Mouse (Mus musculus) myocyte (in vitro differentiated cells): Measurements from ENCODE around the gene Aurka. TPM values are rescaled to one million over a fixed set of nuclear protein-coding genes. Genes with fewer than 3 reads are reported as not detected.

Experiments used
- H3K27me3 ChIP-seq: one replicate; pipeline ENCODE4 v1.6.1; 2011; ENCODE audit not compliant: control insufficient read depth, insufficient read depth, insufficient read length
- H3K36me3 ChIP-seq: one replicate; pipeline ENCODE4 v1.6.1; 2011; ENCODE audit not compliant: control insufficient read depth, insufficient read depth
- H3K4me2 ChIP-seq: one replicate; pipeline ENCODE4 v1.6.1; 2011; ENCODE audit warnings: low read depth, control low read depth
- H3K4me3 ChIP-seq: one replicate; pipeline ENCODE4 v1.5.1; 2011; ENCODE audit warnings: mild to moderate bottlenecking, control low read depth, moderate library complexity
- H3K79me2 ChIP-seq: one replicate; pipeline ENCODE4 v1.6.1; 2011; ENCODE audit not compliant: control insufficient read depth, insufficient read depth
- H3ac ChIP-seq: one replicate; pipeline ENCODE4 v1.6.1; 2011; ENCODE audit not compliant: control insufficient read depth, insufficient read length
- CEBPB ChIP-seq: IDR thresholded peaks from 2 replicates; pipeline ENCODE4 v1.6.1; 2011; ENCODE audit warnings: mild to moderate bottlenecking, moderate library complexity; ENCODE audit not compliant: poor library complexity, insufficient read depth, severe bottlenecking
- E2F4 ChIP-seq: IDR thresholded peaks from one replicate; pipeline ENCODE4 v1.6.1; 2011; ENCODE audit warnings: mild to moderate bottlenecking, control low read depth, moderate library complexity; ENCODE audit not compliant: insufficient read depth
- MAX ChIP-seq: IDR thresholded peaks from one replicate; pipeline ENCODE4 v1.6.1; 2011; ENCODE audit warnings: low read depth, mild to moderate bottlenecking, control low read depth
- MYOD1 ChIP-seq, 3 experiments: IDR thresholded peaks; one replicate each; pipeline ENCODE4 v1.6.1; 2011; ENCODE audit warnings: control low read depth in 2 of 3, low read depth in 2 of 3, mild to moderate bottlenecking in 2 of 3, moderate library complexity in 1 of 3; ENCODE audit not compliant: insufficient read length in 2 of 3, control insufficient read depth in 1 of 3
- MYOG ChIP-seq, 3 experiments: IDR thresholded peaks; one replicate each; pipeline ENCODE4 v1.6.1; 2011; ENCODE audit warnings: control low read depth in 2 of 3, low read depth in 2 of 3, mild to moderate bottlenecking in 2 of 3; ENCODE audit not compliant: insufficient read length in 2 of 3, control insufficient read depth in 1 of 3, insufficient read depth in 1 of 3
- POLR2A ChIP-seq: IDR thresholded peaks from one replicate; pipeline ENCODE4 v1.6.1; 2011; ENCODE audit warnings: low read depth, mild to moderate bottlenecking, control low read depth, moderate library complexity; ENCODE audit not compliant: insufficient read length
- POLR2AphosphoS2 ChIP-seq: IDR thresholded peaks from one replicate; pipeline ENCODE4 v1.6.1; 2011; ENCODE audit warnings: low read depth, control low read depth; ENCODE audit not compliant: insufficient read length
- REST ChIP-seq: IDR thresholded peaks from one replicate; pipeline ENCODE4 v1.6.1; 2011; ENCODE audit warnings: mild to moderate bottlenecking, control low read depth, moderate library complexity; ENCODE audit not compliant: insufficient read depth, insufficient read length
- SRF ChIP-seq: IDR thresholded peaks from one replicate; pipeline ENCODE4 v1.6.1; 2011; ENCODE audit warnings: low read depth; ENCODE audit not compliant: control insufficient read depth, insufficient read length
- TCF12 ChIP-seq: IDR thresholded peaks from one replicate; pipeline ENCODE4 v1.6.1; 2011; ENCODE audit warnings: mild to moderate bottlenecking, control low read depth; ENCODE audit not compliant: poor library complexity, insufficient read depth, severe bottlenecking
- TCF3 ChIP-seq: IDR thresholded peaks from one replicate; pipeline ENCODE4 v1.6.1; 2011; ENCODE audit warnings: low read depth, control low read depth; ENCODE audit not compliant: insufficient read length
- USF1 ChIP-seq: IDR thresholded peaks from one replicate; pipeline ENCODE4 v1.6.1; 2011; ENCODE audit warnings: low read depth, mild to moderate bottlenecking, control low read depth, moderate library complexity
- polyA plus RNA-seq: library from polyadenylated mRNA; unstranded; fragments of >200 nt; fragmentation: generic; extraction: Trizol; gene quantifications from one replicate; pipeline ENCODE4 v1.2.1, GENCODE M21; 2012; ENCODE audit warnings: missing spikeins

Aurka gene
- polyA plus RNA-seq, 1 experiment, result 46.9 TPM

GRCm38 (mm10) chr2:172394671-172395070 lies 24.3 kb upstream of the Aurka start:
- H3K27me3 ChIP-seq, result peaks cover 24% of the 10 kb centered on the region
- no peak overlapping the region for H3K4me3 ChIP-seq
- H3K79me2 ChIP-seq, result no peaks in the 10 kb centered on the region
- no peak overlapping the region for H3ac ChIP-seq
- no peak overlapping the region for H3K4me2 ChIP-seq
- no peaks in the 10 kb centered on the region for H3K36me3 ChIP-seq
- TF ChIP-seq MYOG (IDR thresholded peaks at IDR 0.05; ENCODE audit: control insufficient read depth in 1 of 3, insufficient read depth in 1 of 3, insufficient read length in 2 of 3, low read depth in 2 of 3), result no peak
- no peak for TF ChIP-seq USF1
- TF ChIP-seq MAX, result no peak
- no peak for TF ChIP-seq MYOD1 (IDR thresholded peaks at IDR 0.05; ENCODE audit: control insufficient read depth in 1 of 3, insufficient read length in 2 of 3, low read depth in 2 of 3)
- no peak for TF ChIP-seq CEBPB
- no peak for TF ChIP-seq TCF12
- TF ChIP-seq TCF3, result no peak
- TF ChIP-seq E2F4, result no peak
- no peak for TF ChIP-seq POLR2AphosphoS2
- no peak for TF ChIP-seq POLR2A
- TF ChIP-seq REST, result no peak
- TF ChIP-seq SRF, result no peak

DNA sequence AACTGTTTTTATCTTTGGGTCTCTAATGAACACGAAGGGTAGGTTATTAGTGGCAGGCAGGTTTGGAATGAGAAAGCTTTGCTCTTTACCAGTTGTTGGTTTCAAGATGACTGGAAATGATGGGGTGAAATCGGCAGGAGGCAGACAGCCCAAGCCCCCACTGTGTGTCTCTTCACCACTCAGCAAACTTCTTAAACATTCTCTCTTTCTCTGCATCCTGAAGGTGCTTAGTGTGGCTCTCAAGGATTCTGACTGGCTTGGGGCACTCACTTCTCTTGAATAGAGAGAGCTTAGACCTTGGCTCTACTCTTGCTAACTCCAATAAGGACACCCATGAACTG lies 23.7 kb upstream of the Aurka start:
- Histone ChIP-seq H3K4me2 (no peak overlapping the region), H3ac (no peak overlapping the region), H3K79me2 (no peaks in the 10 kb centered on the region), H3K27me3 (peaks cover 19% of the 10 kb centered on the region), H3K36me3 (no peaks in the 10 kb centered on the region), H3K4me3 (no peak overlapping the region)
- TF ChIP-seq SRF (no peak), MYOD1 (IDR thresholded peaks at IDR 0.05; ENCODE audit: control insufficient read depth in 1 of 3, insufficient read length in 2 of 3, low read depth in 2 of 3) (no peak), USF1 (no peak), POLR2A (no peak), TCF12 (no peak), CEBPB (no peak), MAX (no peak), REST (no peak), MYOG (IDR thresholded peaks at IDR 0.05; ENCODE audit: control insufficient read depth in 1 of 3, insufficient read depth in 1 of 3, insufficient read length in 2 of 3, low read depth in 2 of 3) (no peak), TCF3 (no peak)

GRCm38 (mm10) chr2:172393391-172394051 lies 23.2 kb upstream of the Aurka start, which contains the start of gene Cass4:
Gene Cass4 (plus strand): TSS chr2:172393794.
- peaks cover 14% of the 10 kb centered on the region for H3K27me3 ChIP-seq
- no peaks in the 10 kb centered on the region for H3K79me2 ChIP-seq
- H3K36me3 ChIP-seq, result no peaks in the 10 kb centered on the region
- no peak within 1 kb of the TSS for H3K4me3 ChIP-seq
- TF ChIP-seq USF1 (no peak), TCF3 (no peak), TCF12 (no peak), MYOD1 (IDR thresholded peaks at IDR 0.05; ENCODE audit: control insufficient read depth in 1 of 3, insufficient read length in 2 of 3, low read depth in 2 of 3) (no peak), CEBPB (no peak), POLR2AphosphoS2 (no peak), MAX (no peak), POLR2A (no peak), SRF (no peak), REST (no peak), MYOG (IDR thresholded peaks at IDR 0.05; ENCODE audit: control insufficient read depth in 1 of 3, insufficient read depth in 1 of 3, insufficient read length in 2 of 3, low read depth in 2 of 3) (no peak), E2F4 (no peak)
- no peak within 1 kb of the TSS for H3K4me2 ChIP-seq
- H3ac ChIP-seq, result no peak within 1 kb of the TSS

- Histone ChIP-seq H3ac (no peak overlapping the region), H3K79me2 (no peaks in the 10 kb centered on the region), H3K4me3 (no peak overlapping the region), H3K27me3 (peaks cover 6% of the 10 kb centered on the region), H3K36me3 (no peaks in the 10 kb centered on the region), H3K4me2 (peak overlapping the region; percentile 41)
- TF ChIP-seq MYOG (IDR thresholded peaks at IDR 0.05; ENCODE audit: control insufficient read depth in 1 of 3, insufficient read depth in 1 of 3, insufficient read length in 2 of 3, low read depth in 2 of 3) (peak in 1 of 3 experiments; percentile 34), MYOD1 (IDR thresholded peaks at IDR 0.05; ENCODE audit: control insufficient read depth in 1 of 3, insufficient read length in 2 of 3, low read depth in 2 of 3) (peak in 2 of 3 experiments; percentile 31 to 66), POLR2A (no peak), SRF (no peak), TCF12 (no peak), REST (no peak), USF1 (no peak), E2F4 (no peak), MAX (no peak), TCF3 (no peak), CEBPB (no peak), POLR2AphosphoS2 (no peak)
Observed at GRCm38 (mm10) chr2:172392041-172392521, 21.7 kb upstream of the Aurka start.
